Mouse (Mus musculus): Measurements from ENCODE around the gene Prnd. TPM values are rescaled to one million over a fixed set of nuclear protein-coding genes. Genes with fewer than 3 reads are reported as not detected.
A peak's percentile ranks its signal among the peaks of the same experiment; 100 is the strongest.

Gene Prnd
- polyA plus RNA-seq, 1 experiment from 2014 or later: 20.8 TPM

DNA sequence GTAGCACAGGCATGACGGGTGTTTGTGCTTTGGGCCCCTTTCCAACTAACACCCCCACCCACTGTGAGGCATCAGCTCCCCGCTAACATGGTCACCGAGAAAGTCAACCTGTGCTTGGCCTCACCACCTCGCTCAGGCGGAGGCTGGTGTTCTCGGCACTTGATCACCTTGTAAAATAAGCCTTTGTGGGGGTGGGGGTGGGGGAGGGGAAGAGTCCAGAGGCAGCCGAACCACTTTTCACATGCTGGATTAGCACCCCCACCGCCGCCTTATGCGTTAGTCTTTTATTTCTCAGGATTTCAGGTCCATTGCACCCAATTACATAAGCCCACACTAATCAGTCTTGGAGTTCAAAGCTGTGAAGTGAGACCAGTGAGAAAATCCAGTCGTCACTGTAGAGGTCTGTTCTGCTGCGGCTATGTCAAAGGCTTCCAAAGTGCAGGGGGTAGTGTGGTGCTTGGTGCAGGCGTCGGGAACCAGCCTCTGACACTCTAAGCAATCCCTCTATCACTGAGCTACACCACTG, 43.0 kb downstream of the Prnd start:
- ATAC-seq (replicated peaks; ENCODE audit: low FRiP score): peak; percentile 84
- Histone ChIP-seq H3K4me2 (peak overlapping the region; percentile 30), H3K9ac (no peak overlapping the region), H3K27me3 (0 out of 2 replicates have a peak, but pooled peaks cover 9% of the 10 kb centered on the region), H3K36me3 (no peaks in the 10 kb centered on the region), H3K4me3 (replicated peaks) (no peak overlapping the region), H3K9me3 (replicated peaks) (no peaks in the 10 kb centered on the region), H3K27ac (peak overlapping the region; percentile 43; the same call in 1 of the 2 replicates), H3K4me1 (peaks cover 40% of the 10 kb centered on the region)
- WGBS: 19% methylated on average over 14 of the region's 14 CpGs

- Histone ChIP-seq H3K36me3 (no peaks in the 10 kb centered on the region), H3K9me3 (replicated peaks) (no peaks in the 10 kb centered on the region), H3K27ac (no peak overlapping the region), H3K4me1 (peaks cover 40% of the 10 kb centered on the region), H3K9ac (no peak overlapping the region), H3K4me3 (replicated peaks) (no peak overlapping the region), H3K4me2 (no peak overlapping the region), H3K27me3 (0 out of 2 replicates have a peak, but pooled peaks cover 9% of the 10 kb centered on the region)
- 91% methylated on average over 6 of the region's 6 CpGs for WGBS
- no peak for ATAC-seq (replicated peaks; ENCODE audit: low FRiP score)
These were observed 44.3 kb downstream of the Prnd start for GRCm38 (mm10) chr2:131994971-131995370.

GRCm38 (mm10) chr2:131995742-131996141, 45.1 kb downstream of the Prnd start:
- no peaks in the 10 kb centered on the region for H3K9me3 ChIP-seq (replicated peaks)
- H3K9ac ChIP-seq: no peak overlapping the region
- H3K36me3 ChIP-seq: no peaks in the 10 kb centered on the region
- 0 out of 2 replicates have a peak, but pooled peaks cover 9% of the 10 kb centered on the region for H3K27me3 ChIP-seq
- H3K27ac ChIP-seq: no peak overlapping the region
- WGBS: 64% methylated on average over 12 of the region's 12 CpGs
- no peak for ATAC-seq (replicated peaks; ENCODE audit: low FRiP score)
- H3K4me2 ChIP-seq: no peak overlapping the region
- no peak overlapping the region for H3K4me3 ChIP-seq (replicated peaks)
- peaks cover 40% of the 10 kb centered on the region for H3K4me1 ChIP-seq

- Histone ChIP-seq H3K36me3 (peaks cover 2% of the 10 kb centered on the region; the same call in 1 of the 2 replicates), H3K9ac (no peak overlapping the region), H3K4me3 (replicated peaks) (no peak overlapping the region), H3K4me2 (no peak overlapping the region), H3K27ac (no peak overlapping the region), H3K27me3 (0 out of 2 replicates have a peak, but pooled peaks cover 9% of the 10 kb centered on the region), H3K4me1 (peaks cover 38% of the 10 kb centered on the region), H3K9me3 (replicated peaks) (no peaks in the 10 kb centered on the region)
- no peak for ATAC-seq (replicated peaks; ENCODE audit: low FRiP score)
- 62% methylated on average over 7 of the region's 7 CpGs for WGBS
These were observed 45.7 kb downstream of the Prnd start for GRCm38 (mm10) chr2:131996369-131996768.

DNA sequence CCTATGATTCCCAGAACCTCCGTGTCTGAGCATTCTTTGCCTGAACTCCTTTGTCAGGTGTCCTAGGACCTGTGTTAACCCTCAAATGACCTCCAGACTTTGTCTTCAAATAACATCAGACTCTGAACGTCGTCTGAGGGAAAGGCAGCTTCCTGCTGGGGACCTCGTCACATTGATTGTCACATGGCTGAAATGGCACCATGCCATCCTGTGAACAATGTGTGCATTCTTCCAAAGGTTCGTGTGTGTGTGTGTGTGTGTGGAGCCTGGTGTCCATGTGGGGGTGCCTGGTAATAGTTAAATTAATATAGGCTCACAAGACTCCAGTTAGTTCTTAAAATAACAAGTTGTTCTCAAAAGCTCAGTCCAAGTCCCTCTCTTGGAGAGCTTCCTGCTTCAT, 46.7 kb downstream of the Prnd start:
- 51% methylated on average over 5 of the region's 5 CpGs for WGBS
- no peak overlapping the region for H3K4me2 ChIP-seq
- H3K4me1 ChIP-seq: peaks cover 45% of the 10 kb centered on the region
- H3K9ac ChIP-seq: no peak overlapping the region
- H3K4me3 ChIP-seq (replicated peaks): no peak overlapping the region
- H3K27ac ChIP-seq: no peak overlapping the region
- 0 out of 2 replicates have a peak, but pooled peaks cover 9% of the 10 kb centered on the region for H3K27me3 ChIP-seq
- no peak for ATAC-seq (replicated peaks; ENCODE audit: low FRiP score)
- peaks cover 2% of the 10 kb centered on the region; the same call in 1 of the 2 replicates for H3K36me3 ChIP-seq
- H3K9me3 ChIP-seq (replicated peaks): no peaks in the 10 kb centered on the region

- no peak overlapping the region for H3K9ac ChIP-seq
- peaks cover 23% of the 10 kb centered on the region for H3K4me1 ChIP-seq
- no peak overlapping the region for H3K27ac ChIP-seq
- no peak overlapping the region for H3K4me2 ChIP-seq
- WGBS: 32% methylated on average over 13 of the region's 13 CpGs
- H3K36me3 ChIP-seq: peaks cover 2% of the 10 kb centered on the region; the same call in 1 of the 2 replicates
- no peak for ATAC-seq (replicated peaks; ENCODE audit: low FRiP score)
- no peak overlapping the region for H3K4me3 ChIP-seq (replicated peaks)
- H3K9me3 ChIP-seq (replicated peaks): no peaks in the 10 kb centered on the region
- H3K27me3 ChIP-seq: no peaks in the 10 kb centered on the region
These were observed 51.2 kb downstream of the Prnd start for GRCm38 (mm10) chr2:132001696-132002334.

GRCm38 (mm10) chr2:132003916-132004315, 53.3 kb downstream of the Prnd start:
- Histone ChIP-seq H3K9me3 (replicated peaks) (no peaks in the 10 kb centered on the region), H3K36me3 (peaks cover 2% of the 10 kb centered on the region; the same call in 1 of the 2 replicates), H3K4me1 (peaks cover 38% of the 10 kb centered on the region), H3K9ac (no peak overlapping the region), H3K4me3 (replicated peaks) (no peak overlapping the region), H3K4me2 (no peak overlapping the region), H3K27ac (no peak overlapping the region), H3K27me3 (no peaks in the 10 kb centered on the region)
- WGBS: 77% methylated on average over 5 of the region's 5 CpGs
- no peak for ATAC-seq (replicated peaks; ENCODE audit: low FRiP score)

GRCm38 (mm10) chr2:132004495-132005136, 54.0 kb downstream of the Prnd start:
- WGBS: 76% methylated on average over 9 of the region's 9 CpGs
- H3K36me3 ChIP-seq: peaks cover 2% of the 10 kb centered on the region; the same call in 1 of the 2 replicates
- H3K4me2 ChIP-seq: no peak overlapping the region
- H3K27me3 ChIP-seq: no peaks in the 10 kb centered on the region
- no peak overlapping the region for H3K27ac ChIP-seq
- no peaks in the 10 kb centered on the region for H3K9me3 ChIP-seq (replicated peaks)
- H3K4me3 ChIP-seq (replicated peaks): no peak overlapping the region
- peaks cover 38% of the 10 kb centered on the region for H3K4me1 ChIP-seq
- no peak overlapping the region for H3K9ac ChIP-seq
- ATAC-seq (replicated peaks; ENCODE audit: low FRiP score): no peak

- H3K4me3 ChIP-seq (replicated peaks): no peak overlapping the region
- H3K9ac ChIP-seq: no peak overlapping the region
- 85% methylated on average over 4 of the region's 4 CpGs for WGBS
- H3K9me3 ChIP-seq (replicated peaks): no peaks in the 10 kb centered on the region
- H3K27me3 ChIP-seq: no peaks in the 10 kb centered on the region
- peaks cover 38% of the 10 kb centered on the region for H3K4me1 ChIP-seq
- no peak overlapping the region for H3K27ac ChIP-seq
- no peak overlapping the region for H3K4me2 ChIP-seq
- no peak for ATAC-seq (replicated peaks; ENCODE audit: low FRiP score)
- peaks cover 2% of the 10 kb centered on the region; the same call in 1 of the 2 replicates for H3K36me3 ChIP-seq
These were observed 54.8 kb downstream of the Prnd start for GRCm38 (mm10) chr2:132005445-132005844.

Other genes starting within 250 kb of the Prnd start
- not detected in 2 replicates for gene Erv3, start 91.1 kb upstream of the Prnd start, polyA plus RNA-seq (2015; fragmentation: Nextera tagmentation; extraction: Ambion mirVana)
- 45.1 and 47.4 TPM in 2 replicates for gene Prnp, start 40.9 kb upstream of the Prnd start, polyA plus RNA-seq (2015; fragmentation: Nextera tagmentation; extraction: Ambion mirVana)
- gene Prn, start 40.9 kb upstream of the Prnd start, polyA plus RNA-seq (2015; fragmentation: Nextera tagmentation; extraction: Ambion mirVana): not detected in 2 replicates
- gene Rassf2, start 79.4 kb downstream of the Prnd start, polyA plus RNA-seq (2015; fragmentation: Nextera tagmentation; extraction: Ambion mirVana): 8.4 and 11.3 TPM in 2 replicates
- gene Slc23a2, start 194.2 kb downstream of the Prnd start, polyA plus RNA-seq (2015; fragmentation: Nextera tagmentation; extraction: Ambion mirVana): 12.9 and 14.5 TPM in 2 replicates

Data from kidney, embryonic 15.5 days (tissue).